Mouse (Mus musculus) hindbrain, postnatal 0 days (tissue): ENCODE measurements around the gene Tsen2. TPM values are rescaled to one million over a fixed set of nuclear protein-coding genes. Genes with fewer than 3 reads are reported as not detected.

ENCODE experiments used
- ATAC-seq: fragments of 200-750 bp; cut with Nextera tagmentation; 2 replicates; pipeline ENCODE4 v1.8.0; 2017; ENCODE audit warnings: mild to moderate bottlenecking, moderate TSS enrichment, moderate library complexity
- DNase-seq: peaks from one replicate; pipeline ENCODE4 v3.0.0-alpha.2; 2015; ENCODE audit warnings: low spot score
- H3K27ac ChIP-seq: fragments of 300-500 bp; sonication (generic); 2 replicates; pipeline ENCODE4 v1.5.1; 2014; ENCODE audit warnings: mild to moderate bottlenecking
- H3K27me3 ChIP-seq: fragments of 300-500 bp; sonication (generic); 2 replicates; pipeline ENCODE4 v1.6.1; 2014; ENCODE audit warnings: low read length, mixed read lengths; ENCODE audit not compliant: insufficient read depth
- H3K36me3 ChIP-seq: fragments of 300-500 bp; sonication (generic); 2 replicates; pipeline ENCODE4 v1.6.1; 2014; ENCODE audit warnings: low read length, mixed read lengths; ENCODE audit not compliant: insufficient read depth
- H3K4me1 ChIP-seq: fragments of 300-500 bp; sonication (generic); 2 replicates; pipeline ENCODE4 v1.6.1; 2014; ENCODE audit warnings: antibody characterized with exemption, low read length, mixed read lengths; ENCODE audit not compliant: insufficient read depth
- H3K4me2 ChIP-seq: fragments of 300-500 bp; sonication (generic); 2 replicates; pipeline ENCODE4 v1.6.1; 2014; ENCODE audit warnings: low read depth, mild to moderate bottlenecking, low read length, moderate library complexity, mixed read lengths
- H3K4me3 ChIP-seq: fragments of 300-500 bp; sonication (generic); 2 replicates; pipeline ENCODE4 v1.5.1; 2014; ENCODE audit warnings: low read length
- H3K9ac ChIP-seq: fragments of 300-500 bp; sonication (generic); replicated peaks from 2 replicates; pipeline ENCODE4 v1.6.1; 2014; ENCODE audit warnings: mild to moderate bottlenecking, low read length, moderate library complexity, mixed read lengths
- H3K9me3 ChIP-seq: fragments of 300-500 bp; sonication (generic); 2 replicates; pipeline ENCODE4 v1.6.1; 2016; ENCODE audit warnings: low read length, mixed read lengths
- CTCF ChIP-seq: IDR thresholded peaks from 2 replicates; pipeline ENCODE4 v1.5.1; 2016; ENCODE audit warnings: antibody characterized with exemption, control low read depth, low read depth
- WGBS: fragments of 180-500 bp; shearing (Covaris S2); extraction: QIAGEN DNeasy Blood & Tissue Kit; methylation state at CpG from one replicate; pipeline ENCODE4 v1.1.7; 2014; 5-methylcytosine and 5-hydroxymethylcytosine counted together
- polyA plus RNA-seq: library from polyadenylated mRNA; unstranded; fragments of >200 nt; fragmentation: Nextera tagmentation; extraction: Ambion mirVana; gene quantifications from 2 replicates; pipeline ENCODE4 v1.2.1, GENCODE M21; 2015
- total RNA-seq: library from RNA; depleted of rRNA; stranded (reverse); fragments of >200 nt; gene quantifications from 2 replicates; pipeline ENCODE4 v1.2.3, GENCODE M21; 2014

The Tsen2 gene
- total and polyA plus RNA-seq, 2 experiments from 2014 or later = 18.3 to 25.9 TPM

GRCm38 (mm10) chr6:115521923-115522322 is 22.5 kb upstream of the Tsen2 start:
- TF ChIP-seq CTCF = no peak
- no peaks in the 10 kb centered on the region; the same call in 1 of the 2 replicates for H3K4me1 ChIP-seq
- H3K4me3 ChIP-seq = no peak overlapping the region
- no peak overlapping the region for H3K4me2 ChIP-seq
- H3K9ac ChIP-seq = no peak overlapping the region
- no peak overlapping the region for H3K27ac ChIP-seq
- H3K36me3 ChIP-seq = no peaks in the 10 kb centered on the region
- no peaks in the 10 kb centered on the region for H3K9me3 ChIP-seq
- ATAC-seq (no peak), DNase-seq (no peak)
- 86% methylated on average over 1 of the region's 1 CpGs for WGBS
- no peaks in the 10 kb centered on the region for H3K27me3 ChIP-seq

- H3K27me3 ChIP-seq = no peaks in the 10 kb centered on the region
- no peaks in the 10 kb centered on the region for H3K36me3 ChIP-seq
- 72% methylated on average over 6 of the region's 6 CpGs for WGBS
- H3K9me3 ChIP-seq = no peaks in the 10 kb centered on the region
- no peak for TF ChIP-seq CTCF
- ATAC-seq = no peak
- no peak overlapping the region for H3K4me2 ChIP-seq
- no peak overlapping the region for H3K9ac ChIP-seq
- DNase-seq = no peak
- H3K4me3 ChIP-seq = no peak overlapping the region
- H3K27ac ChIP-seq = no peak overlapping the region; the same call in 1 of the 2 replicates
- H3K4me1 ChIP-seq = no peaks in the 10 kb centered on the region; the same call in 1 of the 2 replicates
Measured at GRCm38 (mm10) chr6:115522691-115523146, 21.7 kb upstream of the Tsen2 start.

GRCm38 (mm10) chr6:115523201-115523600 is 21.3 kb upstream of the Tsen2 start:
- WGBS = 42% methylated on average over 9 of the region's 9 CpGs
- Histone ChIP-seq H3K27ac (no peak overlapping the region; the same call in 1 of the 2 replicates), H3K9ac (no peak overlapping the region), H3K4me1 (no peaks in the 10 kb centered on the region; the same call in 1 of the 2 replicates), H3K27me3 (no peaks in the 10 kb centered on the region), H3K4me3 (no peak overlapping the region), H3K9me3 (no peaks in the 10 kb centered on the region), H3K4me2 (no peak overlapping the region), H3K36me3 (no peaks in the 10 kb centered on the region)
- TF ChIP-seq CTCF = no peak
- DNase-seq = peak; percentile 64
- ATAC-seq = no peak

- ATAC-seq (no peak), DNase-seq (no peak)
- H3K4me1 ChIP-seq = no peaks in the 10 kb centered on the region; the same call in 1 of the 2 replicates
- no peaks in the 10 kb centered on the region for H3K27me3 ChIP-seq
- H3K9me3 ChIP-seq = no peaks in the 10 kb centered on the region
- no peak overlapping the region for H3K4me3 ChIP-seq
- WGBS = 79% methylated on average over 9 of the region's 9 CpGs
- H3K36me3 ChIP-seq = no peaks in the 10 kb centered on the region
- H3K27ac ChIP-seq = no peak overlapping the region
- H3K4me2 ChIP-seq = no peak overlapping the region
- no peak for TF ChIP-seq CTCF
- no peak overlapping the region for H3K9ac ChIP-seq
Measured at GRCm38 (mm10) chr6:115524449-115524990, 19.9 kb upstream of the Tsen2 start.

- no peak for TF ChIP-seq CTCF
- Histone ChIP-seq H3K4me3 (no peak overlapping the region), H3K36me3 (no peaks in the 10 kb centered on the region), H3K9ac (no peak overlapping the region), H3K4me1 (no peaks in the 10 kb centered on the region; the same call in 1 of the 2 replicates), H3K27me3 (no peaks in the 10 kb centered on the region), H3K4me2 (no peak overlapping the region), H3K27ac (no peak overlapping the region), H3K9me3 (no peaks in the 10 kb centered on the region)
- DNase-seq (no peak), ATAC-seq (no peak)
- 94% methylated on average over 3 of the region's 3 CpGs for WGBS
Measured at GRCm38 (mm10) chr6:115527418-115527817, 17.0 kb upstream of the Tsen2 start.

- Histone ChIP-seq H3K9ac (no peak overlapping the region), H3K4me2 (no peak overlapping the region), H3K27me3 (no peaks in the 10 kb centered on the region), H3K36me3 (no peaks in the 10 kb centered on the region), H3K4me3 (no peak overlapping the region), H3K27ac (no peak overlapping the region), H3K9me3 (no peaks in the 10 kb centered on the region), H3K4me1 (no peaks in the 10 kb centered on the region)
- no peak for TF ChIP-seq CTCF
- ATAC-seq (no peak), DNase-seq (no peak)
- 88% methylated on average over 4 of the region's 4 CpGs for WGBS
Measured at GRCm38 (mm10) chr6:115528372-115528771, 16.1 kb upstream of the Tsen2 start.

GRCm38 (mm10) chr6:115534617-115535016 is 9.8 kb upstream of the Tsen2 start:
- Histone ChIP-seq H3K4me1 (no peaks in the 10 kb centered on the region), H3K9ac (no peak overlapping the region), H3K27me3 (no peaks in the 10 kb centered on the region), H3K4me3 (no peak overlapping the region), H3K4me2 (no peak overlapping the region), H3K27ac (no peak overlapping the region), H3K9me3 (no peaks in the 10 kb centered on the region), H3K36me3 (no peaks in the 10 kb centered on the region)
- ATAC-seq = no peak
- 49% methylated on average over 7 of the region's 7 CpGs for WGBS
- TF ChIP-seq CTCF = no peak
- DNase-seq = peak; percentile 67
